Mouse (Mus musculus): ENCODE measurements at regions not wholly inside any gene's neighbourhood (a gene's known extent, or its start where the extent isn't known, plus 50 kb on each side); places are given as distances from the start of the nearest gene placed in this dataset.

DNA sequence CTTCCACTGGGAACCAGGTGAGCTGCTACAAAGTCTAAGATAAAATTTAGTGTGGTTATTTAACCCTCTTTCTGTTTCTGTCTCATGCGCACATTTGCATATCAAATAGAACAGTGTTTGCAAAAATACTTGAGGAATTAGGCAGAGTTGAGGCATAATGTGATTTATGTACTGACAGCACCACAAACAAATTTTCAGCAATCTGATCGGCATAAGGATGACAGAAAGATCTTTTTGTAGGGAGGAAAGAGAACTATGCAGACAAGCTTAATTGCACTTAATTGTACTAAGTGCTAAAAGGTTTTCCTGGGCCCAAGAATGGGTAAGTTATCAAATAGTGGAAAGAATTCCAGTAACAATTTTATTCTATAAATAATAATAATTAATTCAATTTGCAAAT is 670.6 kb upstream of the Klhl29 start:
- Histone ChIP-seq H3K36me3 (no peaks in the 10 kb centered on the region), H3K4me3 (no peak overlapping the region), H3K27ac (replicated peaks) (no peak overlapping the region), H3K4me2 (no peak overlapping the region), H3K4me1 (no peaks in the 10 kb centered on the region), H3K9ac (no peak overlapping the region), H3K27me3 (replicated peaks) (no peaks in the 10 kb centered on the region), H3K9me3 (no peaks in the 10 kb centered on the region)
- no peak for ATAC-seq (ENCODE audit: extremely low read depth, insufficient number of reproducible peaks, low FRiP score, low TSS enrichment)
- WGBS = 76% methylated on average over 2 of the region's 2 CpGs

DNA sequence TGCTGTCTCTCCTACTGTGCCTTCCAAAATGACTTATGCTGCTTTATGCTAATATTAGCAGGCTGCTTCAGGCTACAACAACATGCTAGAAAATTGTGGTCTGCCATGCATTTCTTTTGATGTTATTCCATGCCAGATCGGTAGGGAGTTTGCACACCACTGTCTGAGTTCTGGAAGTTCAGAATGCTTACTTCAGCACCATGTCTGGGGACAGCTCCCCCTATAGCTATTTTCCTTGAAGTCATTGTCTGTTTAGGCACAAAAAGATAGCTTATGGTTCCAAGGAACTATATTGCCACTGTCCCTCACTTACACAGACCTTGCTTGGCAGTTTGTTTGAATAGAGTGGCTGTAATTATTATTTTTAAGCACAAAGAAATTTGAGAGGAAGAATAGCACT is 666.8 kb upstream of the Klhl29 start:
- no peaks in the 10 kb centered on the region for H3K36me3 ChIP-seq
- H3K9me3 ChIP-seq = no peaks in the 10 kb centered on the region
- H3K27me3 ChIP-seq (replicated peaks) = no peaks in the 10 kb centered on the region
- no peak for ATAC-seq (ENCODE audit: extremely low read depth, insufficient number of reproducible peaks, low FRiP score, low TSS enrichment)
- no peak overlapping the region for H3K4me2 ChIP-seq
- H3K9ac ChIP-seq = no peak overlapping the region
- H3K4me1 ChIP-seq = no peaks in the 10 kb centered on the region
- 49% methylated on average over 1 of the region's 1 CpGs for WGBS
- no peak overlapping the region for H3K4me3 ChIP-seq
- H3K27ac ChIP-seq (replicated peaks) = no peak overlapping the region

DNA sequence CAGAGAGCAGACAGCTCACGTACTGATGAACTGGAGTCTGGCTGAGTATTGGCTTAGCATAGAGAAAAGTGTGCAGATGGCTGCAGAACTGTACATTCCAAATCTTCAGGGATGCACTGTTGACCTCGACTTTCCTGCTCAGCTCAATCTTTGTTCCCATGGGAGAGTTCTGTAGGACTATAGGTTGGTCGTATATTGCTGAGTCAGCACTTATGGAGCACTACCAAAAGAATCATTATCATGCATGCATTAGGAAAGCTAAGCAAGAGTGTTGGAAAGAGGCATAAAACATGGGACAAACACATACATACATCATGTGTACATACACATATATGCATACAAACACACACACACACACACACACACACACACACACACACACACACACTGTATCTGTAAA is 648.6 kb upstream of the Klhl29 start:
- Histone ChIP-seq H3K9ac (no peak overlapping the region), H3K4me1 (no peaks in the 10 kb centered on the region), H3K9me3 (no peaks in the 10 kb centered on the region), H3K4me2 (no peak overlapping the region), H3K27me3 (replicated peaks) (no peaks in the 10 kb centered on the region), H3K27ac (replicated peaks) (no peak overlapping the region), H3K36me3 (no peaks in the 10 kb centered on the region), H3K4me3 (no peak overlapping the region)
- WGBS = 63% methylated on average over 3 of the region's 3 CpGs
- ATAC-seq (ENCODE audit: extremely low read depth, insufficient number of reproducible peaks, low FRiP score, low TSS enrichment) = no peak

DNA sequence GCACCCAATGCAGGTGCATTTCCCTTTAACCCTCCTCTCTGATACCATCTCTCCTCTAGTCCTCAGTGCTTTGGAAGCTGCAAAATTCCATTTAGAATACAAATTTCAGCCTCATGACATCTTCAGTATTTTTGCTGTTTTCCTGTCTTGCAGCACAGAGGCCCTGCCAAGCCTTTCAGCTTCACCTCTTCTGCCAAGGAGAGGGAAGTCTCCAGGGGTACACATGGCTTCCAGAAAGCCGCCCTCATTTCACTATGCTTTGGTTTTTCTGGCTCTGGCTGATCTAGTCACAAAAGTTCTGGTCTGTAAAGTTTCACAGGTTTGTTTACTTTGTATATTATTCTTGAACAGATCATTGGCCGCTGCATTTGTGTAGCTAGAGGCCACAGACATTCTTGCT is 647.0 kb upstream of the Klhl29 start:
- Histone ChIP-seq H3K9me3 (no peaks in the 10 kb centered on the region), H3K27ac (replicated peaks) (no peak overlapping the region), H3K9ac (no peak overlapping the region), H3K4me2 (no peak overlapping the region), H3K36me3 (no peaks in the 10 kb centered on the region), H3K4me1 (no peaks in the 10 kb centered on the region), H3K4me3 (no peak overlapping the region), H3K27me3 (replicated peaks) (no peaks in the 10 kb centered on the region)
- WGBS = 56% methylated on average over 2 of the region's 2 CpGs
- ATAC-seq (ENCODE audit: extremely low read depth, insufficient number of reproducible peaks, low FRiP score, low TSS enrichment) = no peak

DNA sequence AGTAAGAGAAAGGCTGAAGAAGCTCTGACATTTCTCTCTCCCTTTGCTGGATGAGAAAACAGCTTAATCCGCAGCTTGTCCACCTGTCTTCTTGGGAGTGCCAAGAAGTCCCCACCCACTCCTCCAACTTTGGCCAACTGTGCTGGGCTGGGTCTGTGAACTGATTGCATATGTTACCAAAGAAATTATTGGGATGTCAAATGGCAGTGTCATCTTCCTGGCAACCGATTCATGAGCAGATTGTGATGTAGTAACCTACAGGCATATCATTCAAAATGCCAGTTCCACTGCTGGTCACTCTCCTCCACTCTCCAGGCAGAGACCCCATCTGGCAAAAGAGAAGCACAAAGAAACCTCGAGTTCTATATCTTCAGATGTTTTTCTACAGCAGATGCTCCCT is 625.5 kb upstream of the Klhl29 start:
- Histone ChIP-seq H3K36me3 (no peaks in the 10 kb centered on the region), H3K4me1 (no peaks in the 10 kb centered on the region), H3K9ac (no peak overlapping the region), H3K9me3 (no peaks in the 10 kb centered on the region), H3K27ac (replicated peaks) (no peak overlapping the region), H3K4me3 (no peak overlapping the region), H3K4me2 (no peak overlapping the region), H3K27me3 (replicated peaks) (no peaks in the 10 kb centered on the region)
- ATAC-seq (ENCODE audit: extremely low read depth, insufficient number of reproducible peaks, low FRiP score, low TSS enrichment) = no peak
- 56% methylated on average over 3 of the region's 3 CpGs for WGBS

- Histone ChIP-seq H3K9me3 (no peaks in the 10 kb centered on the region), H3K36me3 (no peaks in the 10 kb centered on the region), H3K4me3 (no peak overlapping the region), H3K27me3 (replicated peaks) (no peaks in the 10 kb centered on the region), H3K4me2 (no peak overlapping the region), H3K9ac (no peak overlapping the region), H3K27ac (replicated peaks) (no peak overlapping the region), H3K4me1 (no peaks in the 10 kb centered on the region)
- 74% methylated on average over 5 of the region's 5 CpGs for WGBS
- no peak for ATAC-seq (ENCODE audit: extremely low read depth, insufficient number of reproducible peaks, low FRiP score, low TSS enrichment)
Measured at GRCm38 (mm10) chr12:5997366-5997765, 621.9 kb upstream of the Klhl29 start.

DNA sequence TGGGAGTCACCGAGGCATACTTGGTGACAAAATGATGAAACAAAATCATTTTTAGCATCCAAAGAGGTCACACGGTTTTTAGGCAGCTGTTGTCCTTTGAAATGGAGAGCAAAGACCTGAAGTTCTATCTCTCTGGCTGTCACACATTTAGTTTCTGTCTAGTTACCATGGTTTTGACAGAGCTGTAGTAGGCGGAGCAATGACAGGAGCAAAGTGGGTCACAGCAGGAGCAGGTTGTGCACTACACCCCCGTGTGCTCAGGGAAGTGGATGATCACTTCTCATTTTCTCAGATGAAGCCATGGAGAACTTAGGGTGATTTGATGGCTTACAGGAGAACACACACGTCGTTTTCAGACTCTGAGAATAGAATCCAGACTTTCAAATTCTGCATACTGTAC is 621.2 kb upstream of the Klhl29 start:
- no peaks in the 10 kb centered on the region for H3K4me1 ChIP-seq
- no peak overlapping the region for H3K9ac ChIP-seq
- H3K36me3 ChIP-seq = no peaks in the 10 kb centered on the region
- H3K27ac ChIP-seq (replicated peaks) = no peak overlapping the region
- no peak for ATAC-seq (ENCODE audit: extremely low read depth, insufficient number of reproducible peaks, low FRiP score, low TSS enrichment)
- no peaks in the 10 kb centered on the region for H3K9me3 ChIP-seq
- H3K27me3 ChIP-seq (replicated peaks) = no peaks in the 10 kb centered on the region
- H3K4me3 ChIP-seq = no peak overlapping the region
- WGBS = 61% methylated on average over 6 of the region's 6 CpGs
- H3K4me2 ChIP-seq = no peak overlapping the region

DNA sequence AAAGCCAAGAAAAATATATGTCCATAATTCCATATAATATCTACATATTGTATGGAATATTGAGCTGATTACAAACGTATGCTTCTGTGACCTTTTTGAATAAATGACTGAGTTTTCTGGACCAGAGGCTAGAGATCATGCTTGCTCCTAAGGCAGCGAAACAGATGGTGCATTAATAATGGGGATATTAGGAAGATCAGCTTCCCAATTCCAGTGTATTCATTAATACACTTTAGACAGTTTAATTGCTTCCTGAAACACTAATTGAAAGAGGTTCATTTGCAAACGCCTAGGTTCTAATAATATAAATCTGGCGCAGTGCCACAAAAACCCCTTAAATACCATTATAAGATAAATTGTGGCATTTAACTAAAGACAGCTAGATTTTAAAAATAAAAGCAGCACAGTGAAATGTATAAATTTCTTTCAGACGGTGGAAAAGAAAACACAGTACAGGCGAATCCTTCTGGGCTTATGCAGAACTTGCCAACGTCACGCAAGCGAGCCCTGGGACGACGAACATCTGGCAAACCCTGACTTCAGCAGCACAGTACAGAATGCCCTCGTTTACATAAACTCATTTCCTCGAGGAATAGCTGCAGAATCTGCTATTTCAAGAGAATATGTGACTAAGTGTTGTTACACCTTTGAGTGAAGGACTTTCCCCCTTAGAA is 608.6 kb upstream of the Klhl29 start:
- Histone ChIP-seq H3K27me3 (replicated peaks) (no peaks in the 10 kb centered on the region), H3K27ac (replicated peaks) (no peak overlapping the region), H3K36me3 (no peaks in the 10 kb centered on the region), H3K4me1 (no peaks in the 10 kb centered on the region), H3K4me3 (no peak overlapping the region), H3K4me2 (no peak overlapping the region), H3K9ac (no peak overlapping the region), H3K9me3 (no peaks in the 10 kb centered on the region)
- 62% methylated on average over 13 of the region's 13 CpGs for WGBS
- no peak for ATAC-seq (ENCODE audit: extremely low read depth, insufficient number of reproducible peaks, low FRiP score, low TSS enrichment)

DNA sequence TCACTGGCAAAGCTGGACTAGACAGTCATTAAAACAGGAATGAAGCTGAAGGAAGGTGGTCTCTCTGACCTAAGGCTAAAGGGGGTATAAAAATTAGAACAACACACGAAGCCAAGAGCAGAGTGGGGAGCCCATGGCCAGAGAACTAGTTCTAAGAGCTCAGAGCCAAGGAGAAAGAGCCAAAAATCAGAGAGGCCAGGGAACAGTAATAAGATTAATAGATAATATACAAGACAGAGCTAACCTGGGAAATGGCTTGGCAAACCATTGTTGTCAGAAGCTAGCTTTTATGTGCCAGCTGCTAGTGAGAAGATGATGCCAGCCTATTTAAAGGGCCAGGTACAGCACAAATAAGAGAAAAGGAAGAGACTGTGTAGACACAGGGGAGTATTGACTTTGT is 606.6 kb upstream of the Klhl29 start:
- Histone ChIP-seq H3K9ac (no peak overlapping the region), H3K4me2 (no peak overlapping the region), H3K4me3 (no peak overlapping the region), H3K27me3 (replicated peaks) (no peaks in the 10 kb centered on the region), H3K9me3 (no peaks in the 10 kb centered on the region), H3K4me1 (no peaks in the 10 kb centered on the region), H3K27ac (replicated peaks) (no peak overlapping the region), H3K36me3 (no peaks in the 10 kb centered on the region)
- 55% methylated on average over 1 of the region's 1 CpGs for WGBS
- no peak for ATAC-seq (ENCODE audit: extremely low read depth, insufficient number of reproducible peaks, low FRiP score, low TSS enrichment)

- H3K4me3 ChIP-seq = no peak overlapping the region
- no peaks in the 10 kb centered on the region for H3K4me1 ChIP-seq
- no peaks in the 10 kb centered on the region for H3K9me3 ChIP-seq
- 80% methylated on average over 4 of the region's 4 CpGs for WGBS
- no peak overlapping the region for H3K4me2 ChIP-seq
- H3K36me3 ChIP-seq = no peaks in the 10 kb centered on the region
- no peak for ATAC-seq (ENCODE audit: extremely low read depth, insufficient number of reproducible peaks, low FRiP score, low TSS enrichment)
- H3K9ac ChIP-seq = no peak overlapping the region
- H3K27me3 ChIP-seq (replicated peaks) = no peaks in the 10 kb centered on the region
- H3K27ac ChIP-seq (replicated peaks) = no peak overlapping the region
Measured at GRCm38 (mm10) chr12:5975926-5976325, 600.4 kb upstream of the Klhl29 start.

GRCm38 (mm10) chr12:5969556-5969955 is 594.1 kb upstream of the Klhl29 start:
- no peak overlapping the region for H3K4me2 ChIP-seq
- H3K36me3 ChIP-seq = no peaks in the 10 kb centered on the region
- H3K9ac ChIP-seq = no peak overlapping the region
- 81% methylated on average over 4 of the region's 4 CpGs for WGBS
- H3K9me3 ChIP-seq = no peaks in the 10 kb centered on the region
- H3K27ac ChIP-seq (replicated peaks) = no peak overlapping the region
- H3K4me1 ChIP-seq = no peaks in the 10 kb centered on the region
- no peak overlapping the region for H3K4me3 ChIP-seq
- no peak for ATAC-seq (ENCODE audit: extremely low read depth, insufficient number of reproducible peaks, low FRiP score, low TSS enrichment)
- H3K27me3 ChIP-seq (replicated peaks) = no peaks in the 10 kb centered on the region

- H3K27ac ChIP-seq (replicated peaks) = no peak overlapping the region
- ATAC-seq (ENCODE audit: extremely low read depth, insufficient number of reproducible peaks, low FRiP score, low TSS enrichment) = no peak
- no peak overlapping the region for H3K4me2 ChIP-seq
- no peaks in the 10 kb centered on the region for H3K36me3 ChIP-seq
- no peak overlapping the region for H3K4me3 ChIP-seq
- no peaks in the 10 kb centered on the region for H3K9me3 ChIP-seq
- no peaks in the 10 kb centered on the region for H3K27me3 ChIP-seq (replicated peaks)
- 63% methylated on average over 2 of the region's 2 CpGs for WGBS
- H3K4me1 ChIP-seq = no peaks in the 10 kb centered on the region
- no peak overlapping the region for H3K9ac ChIP-seq
Measured at GRCm38 (mm10) chr12:5956141-5956540, 580.7 kb upstream of the Klhl29 start.
